Mouse (Mus musculus): ENCODE measurements at regions not wholly inside any gene's neighbourhood (a gene's known extent, or its start where the extent isn't known, plus 50 kb on each side); places are given as distances from the start of the nearest gene placed in this dataset.

GRCm38 (mm10) chr12:69495776-69496175, 87.1 kb downstream of the Vcpkmt start:
- Histone ChIP-seq H3K4me1 (replicated peaks; ENCODE audit: control insufficient read depth, insufficient read depth, low read length) (peaks cover 2% of the 10 kb centered on the region; the same call in 1 of the 2 replicates), H3K9me3 (ENCODE audit: control insufficient read depth, low read length) (no peaks in the 10 kb centered on the region), H3K36me3 (replicated peaks; ENCODE audit: control insufficient read depth, insufficient read depth) (no peaks in the 10 kb centered on the region), H3K4me2 (replicated peaks) (no peak overlapping the region), H3K9ac (no peak overlapping the region), H3K4me3 (replicated peaks; ENCODE audit: low read length) (no peak overlapping the region), H3K27ac (no peak overlapping the region), H3K27me3 (ENCODE audit: control insufficient read depth, insufficient read depth, low read length) (no peaks in the 10 kb centered on the region)
- ATAC-seq (ENCODE audit: low FRiP score): no peak
- DNase-seq (ENCODE audit: low spot score): no peak
- WGBS: 87% methylated on average over 5 of the region's 5 CpGs

DNA sequence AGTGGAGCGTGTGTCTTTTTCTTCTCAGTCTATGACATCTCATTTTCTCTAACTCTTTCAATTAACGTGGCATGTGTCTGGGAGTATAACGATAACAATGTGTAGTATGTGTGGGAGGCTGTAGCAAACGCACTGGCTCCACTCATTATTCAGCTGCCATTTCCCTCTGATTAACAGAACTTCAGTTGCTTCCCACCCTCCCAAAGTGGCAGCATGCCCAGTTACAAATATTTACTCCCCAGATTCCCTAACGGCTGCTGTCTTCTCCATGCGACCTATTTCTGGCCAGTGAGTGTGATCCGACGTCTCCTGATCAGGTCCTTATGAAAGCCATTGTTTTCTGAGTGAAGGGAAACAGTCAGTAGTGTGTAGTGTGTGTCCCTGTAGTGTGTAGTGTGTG, 88.2 kb downstream of the Vcpkmt start:
- ATAC-seq (ENCODE audit: low FRiP score) (no peak; the same call in 1 of the 2 replicates), DNase-seq (ENCODE audit: low spot score) (no peak)
- Histone ChIP-seq H3K9me3 (ENCODE audit: control insufficient read depth, low read length) (no peaks in the 10 kb centered on the region), H3K4me1 (replicated peaks; ENCODE audit: control insufficient read depth, insufficient read depth, low read length) (peaks cover 2% of the 10 kb centered on the region; the same call in 1 of the 2 replicates), H3K27me3 (ENCODE audit: control insufficient read depth, insufficient read depth, low read length) (no peaks in the 10 kb centered on the region), H3K36me3 (replicated peaks; ENCODE audit: control insufficient read depth, insufficient read depth) (no peaks in the 10 kb centered on the region), H3K27ac (no peak overlapping the region), H3K9ac (no peak overlapping the region), H3K4me3 (replicated peaks; ENCODE audit: low read length) (no peak overlapping the region), H3K4me2 (replicated peaks) (no peak overlapping the region)
- WGBS: 64% methylated on average over 8 of the region's 8 CpGs

DNA sequence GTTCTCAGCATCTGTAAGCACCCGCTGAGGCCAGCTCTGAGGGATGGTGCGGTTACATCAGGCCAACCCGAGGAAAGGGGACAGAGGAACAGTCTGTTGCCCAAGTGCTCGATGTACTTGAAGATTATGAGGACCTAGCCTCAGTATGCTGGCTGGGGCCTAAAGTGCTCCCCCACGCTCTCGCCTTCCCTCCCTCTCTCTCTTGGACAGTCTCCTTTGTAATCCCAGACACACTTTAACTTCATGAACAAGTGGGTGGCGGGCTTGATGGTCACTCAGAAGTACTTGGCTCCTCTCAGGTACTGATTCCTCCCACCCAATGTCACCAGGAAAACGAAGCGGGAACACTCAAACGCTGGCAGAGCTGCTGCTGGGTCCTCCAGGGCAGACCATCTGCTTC, 93.1 kb downstream of the Vcpkmt start:
- DNase-seq (ENCODE audit: low spot score) (no peak), ATAC-seq (ENCODE audit: low FRiP score) (no peak)
- no peaks in the 10 kb centered on the region for H3K27me3 ChIP-seq (ENCODE audit: control insufficient read depth, insufficient read depth, low read length)
- WGBS: 93% methylated on average over 10 of the region's 10 CpGs
- no peak overlapping the region for H3K4me2 ChIP-seq (replicated peaks)
- H3K4me3 ChIP-seq (replicated peaks; ENCODE audit: low read length): no peak overlapping the region
- H3K4me1 ChIP-seq (replicated peaks; ENCODE audit: control insufficient read depth, insufficient read depth, low read length): peaks cover 9% of the 10 kb centered on the region
- no peak overlapping the region for H3K9ac ChIP-seq
- no peak overlapping the region for H3K27ac ChIP-seq
- H3K9me3 ChIP-seq (ENCODE audit: control insufficient read depth, low read length): no peaks in the 10 kb centered on the region
- H3K36me3 ChIP-seq (replicated peaks; ENCODE audit: control insufficient read depth, insufficient read depth): no peaks in the 10 kb centered on the region

DNA sequence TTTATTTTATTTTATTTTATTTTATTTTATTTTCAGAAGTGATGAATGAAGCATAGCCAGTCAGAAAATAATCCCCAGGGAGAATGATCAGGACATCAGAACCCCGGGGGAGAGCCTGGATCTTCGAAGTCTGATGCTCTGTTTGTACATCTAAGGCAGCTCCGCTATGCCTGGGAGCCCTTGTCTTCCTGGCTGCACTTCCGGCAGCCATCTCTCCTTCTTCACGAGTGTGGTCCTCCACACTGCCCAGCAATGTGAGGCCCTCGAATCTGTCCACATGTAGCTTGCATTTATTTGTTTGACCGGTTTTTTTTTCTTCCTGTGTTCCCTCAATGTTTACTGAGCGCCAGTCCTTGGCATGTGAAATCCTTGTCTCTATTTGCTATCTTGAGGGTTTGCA, 95.9 kb downstream of the Vcpkmt start:
- no peak overlapping the region for H3K4me2 ChIP-seq (replicated peaks)
- no peak overlapping the region for H3K4me3 ChIP-seq (replicated peaks; ENCODE audit: low read length)
- H3K36me3 ChIP-seq (replicated peaks; ENCODE audit: control insufficient read depth, insufficient read depth): no peaks in the 10 kb centered on the region
- no peak for DNase-seq (ENCODE audit: low spot score)
- H3K27ac ChIP-seq: no peak overlapping the region
- no peaks in the 10 kb centered on the region for H3K9me3 ChIP-seq (ENCODE audit: control insufficient read depth, low read length)
- ATAC-seq (ENCODE audit: low FRiP score): no peak
- no peaks in the 10 kb centered on the region for H3K27me3 ChIP-seq (ENCODE audit: control insufficient read depth, insufficient read depth, low read length)
- H3K4me1 ChIP-seq (replicated peaks; ENCODE audit: control insufficient read depth, insufficient read depth, low read length): peaks cover 9% of the 10 kb centered on the region
- no peak overlapping the region for H3K9ac ChIP-seq
- 76% methylated on average over 8 of the region's 8 CpGs for WGBS

- no peaks in the 10 kb centered on the region for H3K9me3 ChIP-seq (ENCODE audit: control insufficient read depth, low read length)
- ATAC-seq (ENCODE audit: low FRiP score) (peak; percentile 79; the same call in 1 of the 2 replicates), DNase-seq (ENCODE audit: low spot score) (no peak)
- peak overlapping the region; percentile 36 for H3K4me2 ChIP-seq (replicated peaks)
- peaks cover 9% of the 10 kb centered on the region for H3K4me1 ChIP-seq (replicated peaks; ENCODE audit: control insufficient read depth, insufficient read depth, low read length)
- no peaks in the 10 kb centered on the region for H3K27me3 ChIP-seq (ENCODE audit: control insufficient read depth, insufficient read depth, low read length)
- WGBS: 22% methylated on average over 14 of the region's 14 CpGs
- no peak overlapping the region for H3K4me3 ChIP-seq (replicated peaks; ENCODE audit: low read length)
- H3K36me3 ChIP-seq (replicated peaks; ENCODE audit: control insufficient read depth, insufficient read depth): no peaks in the 10 kb centered on the region
- H3K27ac ChIP-seq: no peak overlapping the region
- no peak overlapping the region for H3K9ac ChIP-seq
Observed at GRCm38 (mm10) chr12:69485652-69486651, 96.9 kb downstream of the Vcpkmt start.

DNA sequence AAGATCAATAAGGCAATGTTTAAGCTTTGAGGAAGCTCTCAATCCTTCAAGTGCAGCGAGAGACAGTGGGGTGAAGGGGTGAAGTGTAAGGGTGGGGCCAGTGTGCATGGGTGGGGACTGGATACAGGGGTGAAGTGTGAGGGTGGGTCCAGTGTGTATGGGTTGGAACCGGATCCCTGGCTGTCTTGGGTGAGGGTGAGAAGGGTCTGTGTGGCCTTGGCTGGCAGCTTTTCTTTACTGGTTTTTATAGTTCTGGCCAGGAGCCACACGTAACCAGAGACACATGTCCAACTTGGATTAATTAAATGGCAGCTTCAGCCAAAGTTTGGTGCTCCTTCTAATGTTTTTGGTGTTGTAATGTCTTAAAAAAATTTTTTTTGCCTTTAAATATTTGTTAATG, 101.4 kb downstream of the Vcpkmt start:
- Histone ChIP-seq H3K4me1 (replicated peaks; ENCODE audit: control insufficient read depth, insufficient read depth, low read length) (peaks cover 19% of the 10 kb centered on the region), H3K9me3 (ENCODE audit: control insufficient read depth, low read length) (no peaks in the 10 kb centered on the region), H3K36me3 (replicated peaks; ENCODE audit: control insufficient read depth, insufficient read depth) (no peaks in the 10 kb centered on the region), H3K27me3 (ENCODE audit: control insufficient read depth, insufficient read depth, low read length) (no peaks in the 10 kb centered on the region), H3K9ac (no peak overlapping the region), H3K27ac (no peak overlapping the region), H3K4me3 (replicated peaks; ENCODE audit: low read length) (no peak overlapping the region), H3K4me2 (replicated peaks) (no peak overlapping the region)
- ATAC-seq (ENCODE audit: low FRiP score): no peak
- WGBS: 82% methylated on average over 3 of the region's 3 CpGs
- no peak for DNase-seq (ENCODE audit: low spot score)

DNA sequence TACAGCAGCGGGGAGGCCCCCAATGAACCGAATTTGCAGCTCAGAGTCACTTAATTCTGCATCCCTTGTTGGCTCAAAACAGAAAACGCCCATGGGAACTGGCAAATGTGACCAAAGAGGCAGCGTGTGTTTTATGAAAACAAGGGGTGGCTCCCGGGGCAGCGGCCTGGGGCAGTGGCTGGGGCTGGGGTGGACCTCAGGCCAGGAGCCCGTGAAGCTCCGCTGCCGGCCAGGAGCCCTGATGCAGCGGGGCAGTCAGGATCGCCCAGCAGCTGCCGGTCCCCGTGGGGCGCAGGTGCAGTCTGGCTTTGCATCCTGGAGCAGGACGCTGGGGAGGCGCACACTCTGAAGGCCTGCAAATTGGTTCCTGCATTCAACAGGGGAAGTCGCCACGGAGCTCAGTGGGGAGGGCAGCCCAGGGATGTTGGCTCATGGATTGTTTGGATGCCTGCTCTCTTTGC, 104.4 kb upstream of the Gm9887 start:
- ATAC-seq (ENCODE audit: low FRiP score) (peak; percentile 52; the same call in 1 of the 2 replicates), DNase-seq (ENCODE audit: low spot score) (no peak)
- peaks cover 12% of the 10 kb centered on the region for H3K4me1 ChIP-seq (replicated peaks; ENCODE audit: control insufficient read depth, insufficient read depth, low read length)
- H3K4me3 ChIP-seq (replicated peaks; ENCODE audit: low read length): peak overlapping the region; percentile 15; the same call in 1 of the 2 replicates
- WGBS: 4% methylated on average over 18 of the region's 18 CpGs
- no peaks in the 10 kb centered on the region for H3K9me3 ChIP-seq (ENCODE audit: control insufficient read depth, low read length)
- no peaks in the 10 kb centered on the region for H3K36me3 ChIP-seq (replicated peaks; ENCODE audit: control insufficient read depth, insufficient read depth)
- peak overlapping the region; percentile 41; the same call in 1 of the 2 replicates for H3K27ac ChIP-seq
- peak overlapping the region; percentile 33; the same call in 1 of the 2 replicates for H3K9ac ChIP-seq
- H3K27me3 ChIP-seq (ENCODE audit: control insufficient read depth, insufficient read depth, low read length): no peaks in the 10 kb centered on the region
- peak overlapping the region; percentile 50 for H3K4me2 ChIP-seq (replicated peaks)

DNA sequence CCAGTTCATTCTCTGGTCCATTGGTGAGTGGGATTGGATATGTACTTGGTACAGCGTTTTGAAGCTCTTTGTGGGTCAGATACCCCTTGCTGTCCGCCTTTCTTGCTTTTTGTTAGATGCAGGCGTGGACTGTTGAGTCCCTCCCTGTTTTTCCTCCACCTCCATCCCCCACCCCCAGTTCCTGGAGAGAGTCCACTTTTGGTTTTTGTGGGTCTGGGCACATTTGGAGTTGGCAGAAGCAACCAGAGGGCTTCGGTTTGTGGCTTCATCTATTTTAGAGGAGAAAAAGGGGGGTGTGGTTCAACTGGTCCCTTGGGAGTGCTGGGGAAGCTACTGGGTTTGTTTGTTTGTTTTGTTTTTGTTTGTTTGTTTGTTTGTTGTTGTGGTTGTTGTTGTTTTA, 103.9 kb upstream of the Gm9887 start:
- Histone ChIP-seq H3K4me3 (replicated peaks; ENCODE audit: low read length) (no peak overlapping the region), H3K36me3 (replicated peaks; ENCODE audit: control insufficient read depth, insufficient read depth) (no peaks in the 10 kb centered on the region), H3K9ac (no peak overlapping the region), H3K9me3 (ENCODE audit: control insufficient read depth, low read length) (no peaks in the 10 kb centered on the region), H3K27ac (peak overlapping the region; percentile 41; the same call in 1 of the 2 replicates), H3K4me2 (replicated peaks) (no peak overlapping the region), H3K27me3 (ENCODE audit: control insufficient read depth, insufficient read depth, low read length) (no peaks in the 10 kb centered on the region), H3K4me1 (replicated peaks; ENCODE audit: control insufficient read depth, insufficient read depth, low read length) (peaks cover 12% of the 10 kb centered on the region)
- DNase-seq (ENCODE audit: low spot score) (no peak), ATAC-seq (ENCODE audit: low FRiP score) (no peak)
- WGBS: 67% methylated on average over 4 of the region's 4 CpGs

GRCm38 (mm10) chr12:69474916-69475661, 102.8 kb upstream of the Gm9887 start:
- H3K4me2 ChIP-seq (replicated peaks): no peak overlapping the region
- H3K9me3 ChIP-seq (ENCODE audit: control insufficient read depth, low read length): no peaks in the 10 kb centered on the region
- H3K4me3 ChIP-seq (replicated peaks; ENCODE audit: low read length): no peak overlapping the region
- ATAC-seq (ENCODE audit: low FRiP score) (0 out of 2 replicates have a peak, but pooled peaks have one; percentile 41), DNase-seq (ENCODE audit: low spot score) (no peak)
- no peaks in the 10 kb centered on the region for H3K27me3 ChIP-seq (ENCODE audit: control insufficient read depth, insufficient read depth, low read length)
- H3K27ac ChIP-seq: no peak overlapping the region
- peaks cover 12% of the 10 kb centered on the region for H3K4me1 ChIP-seq (replicated peaks; ENCODE audit: control insufficient read depth, insufficient read depth, low read length)
- no peak overlapping the region for H3K9ac ChIP-seq
- 64% methylated on average over 17 of the region's 17 CpGs for WGBS
- no peaks in the 10 kb centered on the region for H3K36me3 ChIP-seq (replicated peaks; ENCODE audit: control insufficient read depth, insufficient read depth)
